8 mouse cellular contexts compared by ENCODE assay signal in the genomic region with DNA sequence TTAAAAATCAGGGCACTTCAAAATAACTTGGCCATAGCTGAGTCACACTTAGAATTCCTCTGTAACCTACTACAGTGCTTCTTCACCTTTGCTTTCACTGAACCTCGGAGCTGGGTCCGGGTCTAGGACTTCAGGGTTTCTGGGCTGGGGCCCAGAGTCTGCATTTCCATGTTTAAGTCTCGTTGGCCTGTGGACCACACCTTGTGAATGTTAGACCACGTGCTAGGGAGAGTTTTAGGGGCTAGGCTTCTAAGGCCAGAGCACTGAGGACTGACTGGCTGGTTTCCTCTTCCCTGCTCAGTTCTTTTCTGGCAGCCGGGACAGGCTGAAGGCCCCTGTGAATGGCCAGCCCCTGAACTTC. TPM values are rescaled to one million over a fixed set of nuclear protein-coding genes. Genes with fewer than 3 reads are reported as not detected.
DNase-seq lines count a peak whose midpoint lies in the region; ATAC-seq and TF ChIP-seq lines count a peak whose summit lies in the region.

No protein-coding gene starts in this region.

- DNase-seq in lung, embryonic 14.5 days = no peak
- DNase-seq in lung, postnatal 4 days = no peak
- DNase-seq in embryonic facial prominence, embryonic 14.5 days (ENCODE audit: low spot score) = no peak
- no peak for DNase-seq in spleen, postnatal 36 days (ENCODE audit: low spot score in 2 of 2)
- DNase-seq in MN1 (ENCODE audit: low spot score) = no peak
- no peak for DNase-seq in kidney, adult 11 months

- H3K4me1 ChIP-seq in lung, embryonic 14.5 days (ENCODE audit: insufficient read depth) = peaks cover 5% of the 10 kb centered on the region; the same call in 1 of the 2 replicates
- peaks cover 5% of the 10 kb centered on the region; the same call in 1 of the 2 replicates for H3K4me1 ChIP-seq in embryonic facial prominence, embryonic 14.5 days (ENCODE audit: control insufficient read depth, insufficient read depth, low read length)
- H3K4me1 ChIP-seq in intestine, embryonic 15.5 days (replicated peaks) = peaks cover 4% of the 10 kb centered on the region; the same call in 1 of the 2 replicates
- H3K4me1 ChIP-seq in neural tube, embryonic 13.5 days (replicated peaks) = peaks cover 13% of the 10 kb centered on the region

- no peak for TF ChIP-seq CTCF in lung, embryonic 14.5 days (IDR thresholded peaks at IDR 0.05; ENCODE audit: low read depth)

- peaks cover 8% of the 10 kb centered on the region for H3K36me3 ChIP-seq in lung, embryonic 14.5 days (ENCODE audit: insufficient read depth)
- peaks cover 21% of the 10 kb centered on the region for H3K36me3 ChIP-seq in embryonic facial prominence, embryonic 14.5 days (ENCODE audit: control insufficient read depth, insufficient read depth, low read length)
- peaks cover 14% of the 10 kb centered on the region for H3K36me3 ChIP-seq in intestine, embryonic 15.5 days
- peaks cover 16% of the 10 kb centered on the region for H3K36me3 ChIP-seq in neural tube, embryonic 13.5 days

- no peak for ATAC-seq in lung, embryonic 14.5 days (ENCODE audit: insufficient read depth)
- peak; percentile 60 for ATAC-seq in embryonic facial prominence, embryonic 14.5 days (ENCODE audit: low read depth)
- ATAC-seq in intestine, embryonic 15.5 days = peak; percentile 66
- ATAC-seq in neural tube, embryonic 13.5 days (ENCODE audit: low read depth) = peak; percentile 66; the same call in 1 of the 2 replicates

- peak overlapping the region; percentile 85 for H3K4me2 ChIP-seq in lung, embryonic 14.5 days
- H3K4me2 ChIP-seq in embryonic facial prominence, embryonic 14.5 days (ENCODE audit: low read depth, low read length) = peak overlapping the region; percentile 70
- peak overlapping the region; percentile 82 for H3K4me2 ChIP-seq in intestine, embryonic 15.5 days (replicated peaks)
- peak overlapping the region; percentile 80 for H3K4me2 ChIP-seq in neural tube, embryonic 13.5 days

- peak overlapping the region; percentile 91 for H3K27ac ChIP-seq in lung, embryonic 14.5 days (ENCODE audit: low read depth)
- H3K27ac ChIP-seq in embryonic facial prominence, embryonic 14.5 days (replicated peaks; ENCODE audit: low read depth, low read length) = peak overlapping the region; percentile 94
- peak overlapping the region; percentile 98 for H3K27ac ChIP-seq in intestine, embryonic 15.5 days
- H3K27ac ChIP-seq in neural tube, embryonic 13.5 days (replicated peaks) = peak overlapping the region; percentile 92

- H3K9ac ChIP-seq in lung, embryonic 14.5 days = peak overlapping the region; percentile 83
- peak overlapping the region; percentile 92 for H3K9ac ChIP-seq in embryonic facial prominence, embryonic 14.5 days (ENCODE audit: low read depth, low read length)
- H3K9ac ChIP-seq in intestine, embryonic 15.5 days = peak overlapping the region; percentile 94
- peak overlapping the region; percentile 80 for H3K9ac ChIP-seq in neural tube, embryonic 13.5 days

- 19% methylated on average over 5 of the region's 5 CpGs for WGBS in lung, embryonic 14.5 days
- 23% methylated on average over 5 of the region's 5 CpGs for WGBS in embryonic facial prominence, embryonic 14.5 days
- 15% methylated on average over 5 of the region's 5 CpGs for WGBS in intestine, embryonic 15.5 days
- WGBS in neural tube, embryonic 13.5 days = 22% methylated on average over 5 of the region's 5 CpGs

- peak overlapping the region; percentile 83 for H3K4me3 ChIP-seq in lung, embryonic 14.5 days (ENCODE audit: low read depth, low read length)
- H3K4me3 ChIP-seq in embryonic facial prominence, embryonic 14.5 days (ENCODE audit: low read depth, low read length) = peak overlapping the region; percentile 72
- peak overlapping the region; percentile 93 for H3K4me3 ChIP-seq in intestine, embryonic 15.5 days (replicated peaks)
- peak overlapping the region; percentile 86 for H3K4me3 ChIP-seq in neural tube, embryonic 13.5 days

- no peaks in the 10 kb centered on the region for H3K27me3 ChIP-seq in lung, embryonic 14.5 days (ENCODE audit: insufficient read depth, low read length)
- no peaks in the 10 kb centered on the region for H3K27me3 ChIP-seq in embryonic facial prominence, embryonic 14.5 days (replicated peaks; ENCODE audit: control insufficient read depth, insufficient read depth, low read length)
- H3K27me3 ChIP-seq in intestine, embryonic 15.5 days (replicated peaks) = no peaks in the 10 kb centered on the region
- 0 out of 2 replicates have a peak, but pooled peaks cover 3% of the 10 kb centered on the region for H3K27me3 ChIP-seq in neural tube, embryonic 13.5 days

- H3K9me3 ChIP-seq in lung, embryonic 14.5 days (ENCODE audit: low read depth, low read length) = no peaks in the 10 kb centered on the region
- H3K9me3 ChIP-seq in embryonic facial prominence, embryonic 14.5 days (ENCODE audit: control insufficient read depth, low read length) = no peaks in the 10 kb centered on the region
- no peaks in the 10 kb centered on the region for H3K9me3 ChIP-seq in intestine, embryonic 15.5 days
- H3K9me3 ChIP-seq in neural tube, embryonic 13.5 days = peaks cover 12% of the 10 kb centered on the region

RNA-seq across cellular contexts. Expression of a gene that starts 0.3 kb away (rescaled TPM):
- 41.9 and 43.5 TPM in 2 replicates for polyA plus RNA-seq in lung, embryonic 14.5 days (2014; fragmentation: Nextera tagmentation; extraction: Ambion mirVana)
- polyA plus RNA-seq in embryonic facial prominence, embryonic 14.5 days (2014; fragmentation: Nextera tagmentation; extraction: Ambion mirVana) = 42.5 and 44.6 TPM in 2 replicates
- polyA plus RNA-seq in intestine, embryonic 15.5 days (2015; fragmentation: Nextera tagmentation; extraction: Ambion mirVana) = 157 and 179 TPM in 2 replicates
- polyA plus RNA-seq in neural tube, embryonic 13.5 days (2015; fragmentation: Nextera tagmentation; extraction: Ambion mirVana) = 22.9 and 26.9 TPM in 2 replicates

RNA-seq across cellular contexts. Expression of a gene that starts 0.3 kb away (rescaled TPM):
- 4.0 and 4.1 TPM in 2 replicates for polyA plus RNA-seq in lung, embryonic 14.5 days (2014; fragmentation: Nextera tagmentation; extraction: Ambion mirVana)
- polyA plus RNA-seq in embryonic facial prominence, embryonic 14.5 days (2014; fragmentation: Nextera tagmentation; extraction: Ambion mirVana) = 2.1 and 3.2 TPM in 2 replicates
- 18.3 and 22.1 TPM in 2 replicates for polyA plus RNA-seq in intestine, embryonic 15.5 days (2015; fragmentation: Nextera tagmentation; extraction: Ambion mirVana)
- polyA plus RNA-seq in neural tube, embryonic 13.5 days (2015; fragmentation: Nextera tagmentation; extraction: Ambion mirVana) = 6.7 and 7.4 TPM in 2 replicates

RNA-seq across cellular contexts. Expression of a gene that starts 10.1 kb away (rescaled TPM):
- polyA plus RNA-seq in lung, embryonic 14.5 days (2014; fragmentation: Nextera tagmentation; extraction: Ambion mirVana) = 156 and 163 TPM in 2 replicates
- 244 and 245 TPM in 2 replicates for polyA plus RNA-seq in embryonic facial prominence, embryonic 14.5 days (2014; fragmentation: Nextera tagmentation; extraction: Ambion mirVana)
- polyA plus RNA-seq in intestine, embryonic 15.5 days (2015; fragmentation: Nextera tagmentation; extraction: Ambion mirVana) = 107 and 110 TPM in 2 replicates
- polyA plus RNA-seq in neural tube, embryonic 13.5 days (2015; fragmentation: Nextera tagmentation; extraction: Ambion mirVana) = 34.2 and 42.7 TPM in 2 replicates
